Mouse (Mus musculus) erythroblast, adult 5-6 weeks (primary cell): ENCODE data around the gene Gm13030. TPM values are rescaled to one million over a fixed set of nuclear protein-coding genes. Genes with fewer than 3 reads are reported as not detected.
"Not testable (repeated sequence)": the region's sequence is repeated elsewhere in the genome, so short reads cannot be mapped to it uniquely, and the experiment has no call there.

ENCODE experiments used
- ATAC-seq: replicated peaks from 2 replicates; pipeline ENCODE4 v1.8.0; 2016; ENCODE audit warnings: moderate number of reproducible peaks, mild to moderate bottlenecking, moderate TSS enrichment, inconsistent platforms; ENCODE audit not compliant: poor library complexity, low FRiP score, severe bottlenecking
- total RNA-seq, 2 experiments: library from RNA; stranded (forward) in 1 of 2; stranded (reverse) in 1 of 2; fragments of 150-400 nt in 1 of 2; fragments of 200-764, 138-1000 nt in 1 of 2; gene quantifications; 2 replicates each; pipeline versions ENCODE4 v1.2.3 to v1.2.4; 2015 to 2017; ENCODE audit warnings: low replicate concordance in 2 of 2

Gm13030 gene
- total RNA-seq, 2 experiments from 2014 or later = 11.5 TPM; not detected in 1

DNA sequence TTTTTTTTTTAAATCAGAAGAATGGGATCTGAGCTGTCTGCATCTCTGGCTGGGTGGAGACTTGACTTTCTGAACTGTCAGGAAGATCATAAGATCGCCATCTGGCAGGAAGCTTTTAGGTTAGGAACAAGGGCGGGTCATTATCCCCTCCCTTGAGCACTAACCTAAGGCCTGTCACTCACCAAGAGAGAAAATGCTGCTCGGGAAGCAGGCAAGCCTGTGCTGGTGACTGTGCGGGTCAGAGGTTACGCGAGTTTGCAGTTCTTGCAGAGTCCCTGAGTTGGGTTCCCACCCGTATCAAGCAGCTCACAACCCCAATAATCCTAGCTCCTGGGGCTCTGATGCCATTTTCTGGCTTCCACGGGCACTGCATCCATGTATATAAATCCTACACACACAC is 5.1 kb downstream of the Gm13030 start:
- ATAC-seq = no peak

DNA sequence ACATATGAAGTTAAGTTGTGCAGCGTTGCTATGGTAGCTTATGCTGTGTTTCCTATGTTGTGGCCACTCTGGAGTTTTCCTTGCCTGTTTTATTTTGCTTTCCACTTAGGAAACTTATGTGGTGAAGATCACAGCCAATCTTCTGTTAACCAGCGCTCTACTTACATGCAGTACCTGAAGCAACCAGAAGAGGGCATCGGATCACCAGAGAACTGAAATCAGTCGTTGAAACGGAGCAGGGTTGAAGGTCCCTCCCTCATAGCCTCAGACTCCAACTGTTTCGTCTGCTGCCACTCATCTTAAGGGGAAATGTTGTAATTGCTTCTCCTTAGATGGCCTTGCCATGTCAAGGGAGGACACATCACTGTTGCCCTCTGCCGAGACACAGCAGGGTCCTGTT is 7.4 kb downstream of the Gm13030 start:
- peak; percentile 75 for ATAC-seq

DNA sequence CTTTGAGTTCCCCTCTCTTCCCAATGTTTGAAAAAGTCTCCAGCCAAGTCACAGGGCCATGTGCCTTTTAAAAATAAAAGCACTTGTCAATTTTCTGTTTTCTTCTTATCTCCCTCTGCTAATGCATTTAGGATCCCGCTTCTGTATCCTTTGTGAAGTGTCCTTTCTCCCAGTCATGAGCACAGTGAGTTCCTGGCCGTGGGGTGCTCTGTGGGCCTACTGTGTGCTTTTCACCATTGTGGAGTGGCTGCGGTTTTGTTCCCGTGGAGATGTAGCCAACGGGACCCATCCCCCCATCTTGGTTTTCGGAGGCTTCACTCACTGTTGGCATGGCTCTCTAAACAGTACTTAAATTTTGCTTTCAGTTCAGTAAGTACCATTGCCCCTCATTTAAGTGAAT is 7.8 kb downstream of the Gm13030 start:
- ATAC-seq = no peak

GRCm38 (mm10) chr4:138865092-138865491 is 8.7 kb downstream of the Gm13030 start:
- ATAC-seq = no peak

DNA sequence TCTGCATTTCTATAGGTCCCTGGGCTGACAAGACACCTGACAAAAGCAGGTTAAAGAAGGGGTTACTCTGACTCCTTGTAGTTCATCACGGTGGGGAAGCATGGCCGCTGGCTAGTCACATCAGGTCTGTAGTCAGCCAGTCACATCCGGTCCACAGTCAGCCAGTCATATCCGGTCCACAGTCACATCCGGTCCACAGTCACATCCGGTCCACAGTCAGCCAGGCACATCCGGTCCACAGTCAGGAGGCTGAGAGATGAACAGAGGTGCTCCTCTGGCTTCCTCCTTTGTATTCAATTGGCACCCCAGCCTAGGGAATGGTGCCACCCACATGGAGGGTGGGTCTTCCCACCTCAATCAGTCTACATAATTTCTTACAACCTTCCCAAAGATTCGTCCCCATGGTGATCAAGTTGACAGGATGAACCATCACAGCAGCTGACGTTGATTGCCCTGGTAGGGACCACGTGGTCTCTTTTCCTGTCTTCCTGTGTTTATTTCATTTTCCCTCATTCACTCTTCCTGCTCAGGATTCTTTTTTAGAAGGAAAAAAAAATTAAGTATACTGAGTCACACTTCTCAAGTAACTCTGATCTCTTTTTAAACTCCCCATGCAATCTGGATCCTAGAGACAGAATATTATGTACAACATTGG is 10.3 kb downstream of the Gm13030 start, which contains the start of gene Pla2g5:
Pla2g5 (minus strand) TSS at position 139 of the 655 bp plus-strand sequence.
- ATAC-seq = no peak

DNA sequence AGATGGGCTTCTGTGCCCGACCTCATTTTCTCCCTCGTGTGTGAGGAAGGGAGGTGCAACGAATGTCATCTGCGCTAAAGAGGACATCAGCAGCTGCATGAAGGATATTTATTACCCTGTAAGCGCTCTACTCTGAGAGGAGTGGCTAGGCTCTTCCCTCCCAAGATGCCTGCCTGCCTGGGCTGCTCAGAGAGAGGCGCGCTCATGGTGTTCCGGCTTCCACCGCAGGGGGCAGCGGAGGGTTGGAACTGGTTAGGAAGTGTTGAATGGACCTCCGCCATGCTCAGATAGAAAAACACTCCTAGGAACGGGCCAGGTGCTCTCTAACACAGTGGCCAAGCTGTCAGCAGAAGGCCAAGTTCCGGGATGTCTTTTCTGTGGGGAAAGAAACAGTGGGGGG is 14.0 kb downstream of the Gm13030 start:
- no peak for ATAC-seq

DNA sequence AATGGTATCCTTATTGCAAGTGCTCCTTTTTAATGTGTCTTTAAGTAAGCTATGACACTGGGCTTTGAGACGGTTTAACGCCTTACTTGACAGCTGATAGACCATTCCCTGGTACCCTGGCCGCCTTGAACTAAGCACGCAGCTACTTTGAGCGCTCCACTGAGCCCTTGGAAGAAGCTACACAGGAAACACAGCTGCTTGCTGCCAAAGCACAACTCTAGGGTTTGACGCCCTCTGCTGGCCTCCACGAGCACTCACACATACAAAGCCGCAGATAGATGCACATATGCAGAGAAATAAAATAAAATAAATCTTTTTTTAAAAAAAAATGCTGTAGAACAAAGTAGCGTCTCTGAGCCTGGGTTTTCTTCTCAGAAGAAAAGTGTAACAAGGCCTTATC is 14.5 kb downstream of the Gm13030 start:
- no peak for ATAC-seq

- ATAC-seq = no peak
Observed at GRCm38 (mm10) chr4:138858446-138858845, 15.3 kb downstream of the Gm13030 start.

GRCm38 (mm10) chr4:138857576-138857975 is 16.2 kb downstream of the Gm13030 start:
- no peak for ATAC-seq

DNA sequence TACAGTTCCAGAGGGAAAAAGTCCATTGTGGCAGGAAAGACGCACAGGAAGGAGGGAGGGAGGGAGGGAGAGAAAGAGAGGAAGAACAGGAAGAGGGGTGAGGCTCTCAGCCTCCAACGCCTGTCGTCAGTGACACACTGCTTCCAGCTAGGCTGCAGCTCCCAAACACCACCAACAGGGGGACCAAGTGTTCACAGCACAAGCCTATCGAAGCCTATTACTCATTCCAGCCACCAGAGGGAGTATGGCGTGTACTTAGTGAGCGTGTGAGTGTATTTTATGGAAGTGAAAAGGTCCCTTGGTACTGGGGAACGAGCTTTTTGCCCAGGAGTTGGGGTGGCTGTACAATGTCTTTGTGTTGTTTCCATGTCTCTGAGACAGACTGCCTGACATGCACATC is 17.3 kb downstream of the Gm13030 start:
- peak; percentile 71 for ATAC-seq

GRCm38 (mm10) chr4:138855092-138855632 is 18.6 kb downstream of the Gm13030 start:
- no peak for ATAC-seq

- ATAC-seq = no peak
Observed at GRCm38 (mm10) chr4:138852961-138853360, 20.8 kb downstream of the Gm13030 start.

DNA sequence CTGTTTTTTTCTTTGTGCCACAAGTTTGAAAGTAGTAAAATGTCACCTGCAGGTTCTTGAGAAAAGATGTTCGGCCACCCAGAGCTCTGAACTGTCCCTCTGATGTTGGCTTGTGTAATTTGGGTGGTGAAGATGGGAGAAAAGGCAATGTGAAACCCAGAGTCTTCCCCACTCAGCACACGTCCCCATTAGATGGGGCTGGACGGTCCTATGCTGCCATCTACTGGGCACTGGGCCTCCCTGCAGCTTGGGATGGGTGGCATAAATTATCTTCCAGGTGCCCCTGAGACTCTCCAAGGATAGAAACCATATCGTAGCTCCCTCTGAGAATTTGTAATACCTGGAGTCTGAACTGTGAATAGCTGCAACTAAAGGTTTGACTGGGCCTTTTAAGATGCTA is 22.3 kb downstream of the Gm13030 start:
- peak; percentile 70 for ATAC-seq

- no peak for ATAC-seq
Observed at GRCm38 (mm10) chr4:138841386-138841785, 32.4 kb downstream of the Gm13030 start.

DNA sequence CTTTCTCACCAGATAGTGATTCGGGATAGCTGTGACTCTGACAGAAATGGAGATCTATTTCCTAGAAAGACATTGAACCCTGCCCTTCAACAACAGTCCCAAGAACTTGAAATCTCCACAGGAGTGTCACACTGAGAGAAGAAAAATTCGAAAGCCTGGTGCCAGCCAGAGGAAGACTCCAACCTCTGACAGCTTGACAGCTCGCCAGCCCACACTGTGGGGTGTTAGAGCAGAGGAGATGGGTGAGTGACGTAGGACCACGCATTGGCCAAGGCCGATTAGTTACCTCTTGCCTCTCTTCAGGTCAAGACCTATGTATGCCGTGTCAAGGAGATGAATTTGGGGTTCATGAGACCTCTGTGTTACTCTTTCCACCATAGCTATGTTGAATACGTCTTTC is 33.0 kb downstream of the Gm13030 start:
- no peak for ATAC-seq

GRCm38 (mm10) chr4:138839806-138840205 is 34.0 kb downstream of the Gm13030 start:
- ATAC-seq = no peak

DNA sequence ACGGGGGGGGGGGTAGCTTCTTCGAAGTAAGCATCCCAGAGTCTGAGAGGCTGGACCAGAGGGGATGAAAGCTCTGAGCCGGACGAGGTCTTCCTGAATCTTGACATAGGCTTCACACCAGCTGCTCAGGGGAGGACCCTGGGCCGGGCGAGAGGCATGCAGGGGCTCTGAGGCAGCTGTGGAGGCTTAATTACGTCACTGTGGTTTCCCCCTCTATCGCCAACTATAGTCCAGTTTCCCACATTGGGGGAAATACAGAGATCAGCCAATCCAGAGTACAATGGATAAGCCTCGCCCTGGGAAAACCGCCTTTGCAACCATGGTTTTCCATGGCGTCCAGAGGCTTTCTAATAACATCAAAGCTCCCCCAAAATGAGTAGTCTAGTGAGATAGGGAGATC is 46.6 kb downstream of the Gm13030 start:
- no peak for ATAC-seq

DNA sequence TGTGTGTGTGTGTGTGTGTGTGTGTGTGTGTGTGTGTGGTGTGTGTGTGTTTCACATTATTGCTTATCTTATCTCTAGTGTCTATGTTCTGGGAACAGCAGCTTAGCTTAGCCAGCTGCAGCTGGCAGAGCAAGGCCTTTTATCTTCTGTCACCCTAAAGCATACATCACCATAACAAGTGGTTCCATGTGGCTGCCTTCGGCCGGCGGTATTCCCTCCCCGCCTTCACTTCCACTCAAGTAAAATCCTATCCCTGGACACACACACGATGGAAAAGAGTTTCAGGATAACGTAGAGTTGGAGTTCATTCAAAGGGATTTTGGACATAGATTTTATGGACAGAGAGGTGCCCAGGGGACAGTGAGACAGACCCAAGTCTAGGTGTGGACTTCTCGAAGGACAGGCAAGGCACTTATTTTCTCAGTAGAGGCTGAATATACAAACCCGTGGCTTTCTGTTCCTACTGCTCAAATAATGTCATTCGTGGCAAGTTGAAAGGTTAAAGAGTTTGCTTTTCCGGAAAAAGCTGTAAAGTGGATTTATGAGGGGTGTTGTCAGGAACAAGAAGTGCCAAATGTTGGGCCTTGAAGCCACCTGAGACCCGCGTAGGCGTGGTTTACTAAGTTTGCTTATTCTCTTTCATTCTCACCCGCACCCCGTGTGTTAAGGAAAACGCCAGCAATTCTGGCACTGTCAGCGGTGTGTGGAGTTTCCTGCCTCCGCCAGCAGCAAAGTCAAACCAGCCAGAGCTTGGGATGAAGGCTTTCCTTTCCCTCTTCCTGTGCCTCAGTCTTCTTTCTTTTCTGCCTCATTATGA is 47.8 kb downstream of the Gm13030 start:
- no peak for ATAC-seq

GRCm38 (mm10) chr4:138824660-138825059 is 49.1 kb downstream of the Gm13030 start:
- no peak for ATAC-seq

DNA sequence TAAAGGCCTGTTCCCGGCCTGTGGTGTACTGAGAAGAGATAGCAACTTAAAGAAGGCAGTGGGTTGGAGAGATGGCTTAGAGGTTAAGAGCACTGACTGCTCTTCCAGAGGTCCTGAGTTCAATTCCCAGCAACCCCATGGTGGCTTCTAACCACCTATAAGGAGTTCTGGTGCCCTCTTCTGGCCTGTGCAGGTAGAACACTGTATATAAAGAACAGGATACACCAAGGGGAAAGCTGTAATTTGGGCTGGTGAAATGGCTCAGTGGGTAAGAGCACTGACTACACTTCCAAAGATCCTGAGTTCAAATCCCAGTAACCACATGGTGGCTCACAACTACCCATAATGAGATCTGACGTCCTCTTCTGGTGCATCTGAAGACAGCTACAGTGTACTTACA is 49.6 kb downstream of the Gm13030 start:
- ATAC-seq = not testable (repeated sequence)

GRCm38 (mm10) chr4:138821036-138821435 is 52.7 kb downstream of the Gm13030 start:
- ATAC-seq = no peak
